Mouse (Mus musculus) hindbrain, embryonic 12.5 days (tissue): ENCODE data around the gene Armc12. TPM values are rescaled to one million over a fixed set of nuclear protein-coding genes. Genes with fewer than 3 reads are reported as not detected.

Experiments
- ATAC-seq: fragments of 200-750 bp; cut with Nextera tagmentation; 2 replicates; pipeline ENCODE4 v1.8.0; 2017; ENCODE audit warnings: moderate TSS enrichment; ENCODE audit not compliant: low FRiP score
- H3K27ac ChIP-seq: fragments of 300-500 bp; sonication (generic); 2 replicates; pipeline ENCODE4 v1.5.1; 2016; ENCODE audit warnings: mild to moderate bottlenecking
- H3K27me3 ChIP-seq: fragments of 300-500 bp; sonication (generic); 2 replicates; pipeline ENCODE4 v1.6.1; 2016; ENCODE audit warnings: mild to moderate bottlenecking
- H3K36me3 ChIP-seq: fragments of 300-500 bp; sonication (generic); 2 replicates; pipeline ENCODE4 v1.6.1; 2016; ENCODE audit warnings: mild to moderate bottlenecking
- H3K4me1 ChIP-seq: fragments of 300-500 bp; sonication (generic); 2 replicates; pipeline ENCODE4 v1.6.1; 2016
- H3K4me2 ChIP-seq: fragments of 300-500 bp; sonication (generic); replicated peaks from 2 replicates; pipeline ENCODE4 v1.6.1; 2016; ENCODE audit warnings: mild to moderate bottlenecking
- H3K4me3 ChIP-seq: fragments of 300-500 bp; sonication (generic); 2 replicates; pipeline ENCODE4 v1.5.1; 2016; ENCODE audit warnings: mild to moderate bottlenecking
- H3K9ac ChIP-seq: fragments of 300-500 bp; sonication (generic); 2 replicates; pipeline ENCODE4 v1.6.1; 2016; ENCODE audit warnings: mild to moderate bottlenecking, moderate library complexity
- H3K9me3 ChIP-seq: fragments of 300-500 bp; sonication (generic); replicated peaks from 2 replicates; pipeline ENCODE4 v1.6.1; 2016; ENCODE audit warnings: mild to moderate bottlenecking
- WGBS: fragments of 180-500 bp; shearing (Covaris S2); methylation state at CpG from one replicate; pipeline ENCODE4 v1.1.7; 2016; 5-methylcytosine and 5-hydroxymethylcytosine counted together
- polyA plus RNA-seq: library from polyadenylated mRNA; unstranded; fragments of >200 nt; fragmentation: Nextera tagmentation; extraction: Ambion mirVana; gene quantifications from 2 replicates; pipeline ENCODE4 v1.2.1, GENCODE M21; 2016

Gene Armc12
- polyA plus RNA-seq, 1 experiment from 2014 or later, result not detected

- H3K4me3 ChIP-seq, result no peak overlapping the region
- H3K4me2 ChIP-seq, result no peak overlapping the region
- no peak overlapping the region for H3K9ac ChIP-seq
- no peak for ATAC-seq
- H3K36me3 ChIP-seq, result no peaks in the 10 kb centered on the region
- WGBS, result 67% methylated on average over 10 of the region's 10 CpGs
- H3K27ac ChIP-seq, result no peak overlapping the region
- H3K4me1 ChIP-seq, result peaks cover 45% of the 10 kb centered on the region
- H3K9me3 ChIP-seq, result no peaks in the 10 kb centered on the region
- H3K27me3 ChIP-seq, result peaks cover 40% of the 10 kb centered on the region
Measured at GRCm38 (mm10) chr17:28515431-28516341, 14.9 kb upstream of the Armc12 start.

- H3K4me1 ChIP-seq, result peaks cover 34% of the 10 kb centered on the region
- H3K4me3 ChIP-seq, result peak overlapping the region; percentile 44; the same call in 1 of the 2 replicates
- H3K9ac ChIP-seq, result 0 out of 2 replicates have a peak overlapping the region, but pooled peaks have one; percentile 35
- H3K27me3 ChIP-seq, result peaks cover 45% of the 10 kb centered on the region
- WGBS, result 70% methylated on average over 4 of the region's 4 CpGs
- H3K36me3 ChIP-seq, result no peaks in the 10 kb centered on the region
- H3K27ac ChIP-seq, result no peak overlapping the region
- no peak for ATAC-seq
- peak overlapping the region; percentile 80 for H3K4me2 ChIP-seq
- no peaks in the 10 kb centered on the region for H3K9me3 ChIP-seq
Measured at GRCm38 (mm10) chr17:28516881-28517280, 13.7 kb upstream of the Armc12 start.

GRCm38 (mm10) chr17:28517441-28517955, 13.1 kb upstream of the Armc12 start, which contains the start of gene Fkbp5:
Gene Fkbp5, minus strand, starts transcription at chr17:28517527.
- Histone ChIP-seq H3K4me2 (peak within 1 kb of the TSS; percentile 80), H3K9me3 (no peaks in the 10 kb centered on the region), H3K36me3 (no peaks in the 10 kb centered on the region), H3K4me3 (peak within 1 kb of the TSS; percentile 44), H3K9ac (peak within 1 kb of the TSS; percentile 61), H3K27me3 (peaks cover 46% of the 10 kb centered on the region), H3K4me1 (peaks cover 39% of the 10 kb centered on the region), H3K27ac (peak within 1 kb of the TSS; percentile 82)
- ATAC-seq, result peak; percentile 26
- WGBS, result 3% methylated on average over 16 of the region's 16 CpGs

- under 1% methylated on average over 44 of the region's 46 CpGs for WGBS
- Histone ChIP-seq H3K27ac (peak overlapping the region; percentile 82), H3K4me2 (peak overlapping the region; percentile 80), H3K9me3 (no peaks in the 10 kb centered on the region), H3K4me1 (peaks cover 37% of the 10 kb centered on the region), H3K36me3 (no peaks in the 10 kb centered on the region), H3K9ac (peak overlapping the region; percentile 61), H3K4me3 (peak overlapping the region; percentile 44), H3K27me3 (peaks cover 46% of the 10 kb centered on the region)
- peak; percentile 63 for ATAC-seq
Measured at GRCm38 (mm10) chr17:28517956-28518614, 12.5 kb upstream of the Armc12 start.

GRCm38 (mm10) chr17:28518615-28519071, 12.0 kb upstream of the Armc12 start:
- peak overlapping the region; percentile 80 for H3K4me2 ChIP-seq
- no peaks in the 10 kb centered on the region for H3K9me3 ChIP-seq
- WGBS, result 23% methylated on average over 8 of the region's 8 CpGs
- no peak for ATAC-seq
- peaks cover 49% of the 10 kb centered on the region for H3K27me3 ChIP-seq
- H3K4me3 ChIP-seq, result peak overlapping the region; percentile 44
- H3K4me1 ChIP-seq, result peaks cover 42% of the 10 kb centered on the region
- peak overlapping the region; percentile 82; the same call in 1 of the 2 replicates for H3K27ac ChIP-seq
- H3K36me3 ChIP-seq, result no peaks in the 10 kb centered on the region
- no peak overlapping the region for H3K9ac ChIP-seq

- Histone ChIP-seq H3K27me3 (peaks cover 56% of the 10 kb centered on the region), H3K36me3 (no peaks in the 10 kb centered on the region)
Measured at GRCm38 (mm10) chr17:28519827-28520226, 10.8 kb upstream of the Armc12 start.

GRCm38 (mm10) chr17:28520561-28520960, 10.0 kb upstream of the Armc12 start:
- no peak for ATAC-seq
- no peaks in the 10 kb centered on the region for H3K9me3 ChIP-seq
- peaks cover 56% of the 10 kb centered on the region for H3K27me3 ChIP-seq
- WGBS, result 83% methylated on average over 4 of the region's 4 CpGs
- no peak overlapping the region for H3K4me2 ChIP-seq
- H3K4me3 ChIP-seq, result no peak overlapping the region
- H3K36me3 ChIP-seq, result no peaks in the 10 kb centered on the region
- peaks cover 36% of the 10 kb centered on the region for H3K4me1 ChIP-seq
- no peak overlapping the region for H3K9ac ChIP-seq
- H3K27ac ChIP-seq, result no peak overlapping the region

More at GRCm38 (mm10) chr17:28519827-28520226, 10.8 kb upstream of the Armc12 start:
- no peak overlapping the region for H3K27ac ChIP-seq
- no peak for ATAC-seq
- peaks cover 42% of the 10 kb centered on the region for H3K4me1 ChIP-seq
- H3K4me2 ChIP-seq, result no peak overlapping the region
- H3K9me3 ChIP-seq, result no peaks in the 10 kb centered on the region
- 96% methylated on average over 3 of the region's 3 CpGs for WGBS
- H3K4me3 ChIP-seq, result no peak overlapping the region
- no peak overlapping the region for H3K9ac ChIP-seq

- H3K4me1 ChIP-seq, result peaks cover 33% of the 10 kb centered on the region
- H3K4me3 ChIP-seq, result no peak overlapping the region
- no peak overlapping the region for H3K27ac ChIP-seq
- ATAC-seq, result no peak
- no peak overlapping the region for H3K9ac ChIP-seq
- H3K9me3 ChIP-seq, result no peaks in the 10 kb centered on the region
- H3K27me3 ChIP-seq, result peaks cover 50% of the 10 kb centered on the region
- H3K36me3 ChIP-seq, result no peaks in the 10 kb centered on the region
- H3K4me2 ChIP-seq, result no peak overlapping the region
- WGBS, result 69% methylated on average over 5 of the region's 5 CpGs
Measured at GRCm38 (mm10) chr17:28521071-28521726, 9.4 kb upstream of the Armc12 start.

GRCm38 (mm10) chr17:28521920-28522319, 8.7 kb upstream of the Armc12 start:
- H3K4me2 ChIP-seq, result peak overlapping the region; percentile 81
- no peaks in the 10 kb centered on the region for H3K36me3 ChIP-seq
- no peak overlapping the region for H3K9ac ChIP-seq
- no peak overlapping the region for H3K27ac ChIP-seq
- 48% methylated on average over 6 of the region's 6 CpGs for WGBS
- H3K4me3 ChIP-seq, result no peak overlapping the region; the same call in 1 of the 2 replicates
- no peak for ATAC-seq
- peaks cover 47% of the 10 kb centered on the region for H3K27me3 ChIP-seq
- H3K4me1 ChIP-seq, result peaks cover 32% of the 10 kb centered on the region
- H3K9me3 ChIP-seq, result no peaks in the 10 kb centered on the region

- H3K4me2 ChIP-seq, result peak overlapping the region; percentile 81
- peak overlapping the region; percentile 59 for H3K4me3 ChIP-seq
- peaks cover 24% of the 10 kb centered on the region for H3K4me1 ChIP-seq
- H3K9ac ChIP-seq, result peak overlapping the region; percentile 78
- H3K9me3 ChIP-seq, result no peaks in the 10 kb centered on the region
- H3K36me3 ChIP-seq, result no peaks in the 10 kb centered on the region
- H3K27ac ChIP-seq, result peak overlapping the region; percentile 89
- peaks cover 45% of the 10 kb centered on the region for H3K27me3 ChIP-seq
- ATAC-seq, result peak; percentile 82
- under 1% methylated on average over 43 of the region's 66 CpGs for WGBS
Measured at GRCm38 (mm10) chr17:28522623-28523354, 7.8 kb upstream of the Armc12 start.

GRCm38 (mm10) chr17:28523355-28524008, 7.1 kb upstream of the Armc12 start:
- no peaks in the 10 kb centered on the region for H3K36me3 ChIP-seq

More at GRCm38 (mm10) chr17:28523355-28524008, 7.1 kb upstream of the Armc12 start:
- peaks cover 39% of the 10 kb centered on the region for H3K27me3 ChIP-seq
- 7% methylated on average over 28 of the region's 28 CpGs for WGBS
- H3K4me3 ChIP-seq, result peak overlapping the region; percentile 59
- H3K9me3 ChIP-seq, result no peaks in the 10 kb centered on the region
- H3K4me1 ChIP-seq, result peaks cover 17% of the 10 kb centered on the region
- H3K4me2 ChIP-seq, result peak overlapping the region; percentile 81
- peak; percentile 46; the same call in 1 of the 2 replicates for ATAC-seq
- H3K9ac ChIP-seq, result peak overlapping the region; percentile 78
- H3K27ac ChIP-seq, result peak overlapping the region; percentile 89; the same call in 1 of the 2 replicates
